Mouse (Mus musculus) lung, postnatal 0 days (tissue): ENCODE data around the gene Cfap77. TPM values are rescaled to one million over a fixed set of nuclear protein-coding genes. Genes with fewer than 3 reads are reported as not detected.
A peak's percentile ranks its signal among the peaks of the same experiment; 100 is the strongest.

ENCODE experiments used
- ATAC-seq: fragments of 200-750 bp; cut with Nextera tagmentation; 2 replicates; pipeline ENCODE4 v1.8.0; 2017; ENCODE audit warnings: moderate library complexity
- DNase-seq: peaks from one replicate; pipeline ENCODE4 v3.0.0-alpha.2; 2016; ENCODE audit warnings: low spot score
- H3K27ac ChIP-seq: fragments of 300-500 bp; sonication (generic); 2 replicates; pipeline ENCODE4 v1.5.1; 2014; ENCODE audit warnings: antibody characterized with exemption, mild to moderate bottlenecking, low read length, mixed read lengths
- H3K27me3 ChIP-seq: fragments of 300-500 bp; sonication (generic); replicated peaks from 2 replicates; pipeline ENCODE4 v1.6.1; 2014; ENCODE audit warnings: low read length, mixed read lengths; ENCODE audit not compliant: insufficient read depth
- H3K36me3 ChIP-seq: fragments of 300-500 bp; sonication (generic); 2 replicates; pipeline ENCODE4 v1.6.1; 2014; ENCODE audit warnings: low read length, mixed read lengths; ENCODE audit not compliant: insufficient read depth
- H3K4me1 ChIP-seq: fragments of 300-500 bp; sonication (generic); 2 replicates; pipeline ENCODE4 v1.6.1; 2014; ENCODE audit warnings: antibody characterized with exemption, low read depth, low read length, mixed read lengths; ENCODE audit not compliant: insufficient read depth
- H3K4me2 ChIP-seq: fragments of 300-500 bp; sonication (generic); replicated peaks from 2 replicates; pipeline ENCODE4 v1.6.1; 2014; ENCODE audit warnings: low read depth, mild to moderate bottlenecking, low read length, moderate library complexity, mixed read lengths
- H3K4me3 ChIP-seq: fragments of 300-500 bp; sonication (generic); 2 replicates; pipeline ENCODE4 v1.5.1; 2014; ENCODE audit warnings: low read depth, low read length
- H3K9ac ChIP-seq: fragments of 300-500 bp; sonication (generic); replicated peaks from 2 replicates; pipeline ENCODE4 v1.6.1; 2014; ENCODE audit warnings: low read depth, mild to moderate bottlenecking
- H3K9me3 ChIP-seq: fragments of 300-500 bp; sonication (generic); 2 replicates; pipeline ENCODE4 v1.6.1; 2016; ENCODE audit warnings: low read length, mixed read lengths
- CTCF ChIP-seq: IDR thresholded peaks from 2 replicates; pipeline ENCODE4 v1.5.1; 2016; ENCODE audit warnings: antibody characterized with exemption, mild to moderate bottlenecking
- EP300 ChIP-seq: IDR thresholded peaks from 2 replicates; pipeline ENCODE4 v1.6.1; 2016; ENCODE audit warnings: antibody characterized with exemption, mild to moderate bottlenecking, control low read depth
- WGBS: fragments of 180-500 bp; shearing (Covaris S2); extraction: QIAGEN DNeasy Blood & Tissue Kit; methylation state at CpG from one replicate; pipeline ENCODE4 v1.1.7; 2014; 5-methylcytosine and 5-hydroxymethylcytosine counted together
- polyA plus RNA-seq: library from polyadenylated mRNA; unstranded; fragments of >200 nt; fragmentation: Nextera tagmentation; extraction: Ambion mirVana; gene quantifications from 2 replicates; pipeline ENCODE4 v1.2.1, GENCODE M21; 2015

The Cfap77 gene
- polyA plus RNA-seq, 1 experiment from 2014 or later: 1.2 TPM

DNA sequence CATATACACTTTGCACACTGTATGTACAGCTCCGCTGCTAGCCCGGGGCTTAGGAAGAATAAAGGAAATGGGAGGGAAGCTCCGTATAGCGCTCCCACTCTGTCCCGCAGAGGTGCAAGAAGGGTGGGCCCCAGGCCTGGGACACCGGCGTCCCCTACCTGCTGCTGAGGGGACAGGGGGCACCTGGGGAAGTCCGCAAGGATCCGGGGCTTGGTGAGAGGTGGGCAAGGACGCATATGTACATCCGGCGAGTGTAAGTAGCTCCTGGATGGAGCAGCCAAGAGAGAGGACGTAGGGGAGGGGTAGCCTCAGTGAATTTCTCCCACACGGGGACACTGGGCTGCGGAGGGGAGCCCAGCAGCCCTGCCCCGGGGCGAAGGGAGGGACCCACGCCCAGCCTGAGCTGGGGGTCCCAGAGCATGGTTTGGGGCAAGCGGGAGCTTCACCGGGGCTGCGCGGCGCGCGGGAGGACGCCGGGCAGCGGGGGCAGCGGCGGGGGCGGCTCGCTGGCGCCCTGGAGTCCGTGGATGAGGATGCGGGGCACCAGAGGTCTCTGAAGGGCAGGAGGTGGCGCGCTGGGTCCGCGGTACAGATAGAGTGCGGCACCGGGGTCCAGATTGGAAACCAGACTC lies 145.6 kb downstream of the Cfap77 start:
- DNase-seq: no peak
- no peak for ATAC-seq
- H3K9me3 ChIP-seq: no peaks in the 10 kb centered on the region
- H3K36me3 ChIP-seq: no peaks in the 10 kb centered on the region
- H3K9ac ChIP-seq: no peak overlapping the region
- 1% methylated on average over 35 of the region's 41 CpGs for WGBS
- no peak overlapping the region for H3K27ac ChIP-seq
- H3K4me2 ChIP-seq: no peak overlapping the region; the same call in 1 of the 2 replicates
- TF ChIP-seq CTCF (no peak), EP300 (no peak)
- H3K27me3 ChIP-seq: peaks cover 60% of the 10 kb centered on the region
- no peaks in the 10 kb centered on the region; the same call in 1 of the 2 replicates for H3K4me1 ChIP-seq
- H3K4me3 ChIP-seq: no peak overlapping the region

DNA sequence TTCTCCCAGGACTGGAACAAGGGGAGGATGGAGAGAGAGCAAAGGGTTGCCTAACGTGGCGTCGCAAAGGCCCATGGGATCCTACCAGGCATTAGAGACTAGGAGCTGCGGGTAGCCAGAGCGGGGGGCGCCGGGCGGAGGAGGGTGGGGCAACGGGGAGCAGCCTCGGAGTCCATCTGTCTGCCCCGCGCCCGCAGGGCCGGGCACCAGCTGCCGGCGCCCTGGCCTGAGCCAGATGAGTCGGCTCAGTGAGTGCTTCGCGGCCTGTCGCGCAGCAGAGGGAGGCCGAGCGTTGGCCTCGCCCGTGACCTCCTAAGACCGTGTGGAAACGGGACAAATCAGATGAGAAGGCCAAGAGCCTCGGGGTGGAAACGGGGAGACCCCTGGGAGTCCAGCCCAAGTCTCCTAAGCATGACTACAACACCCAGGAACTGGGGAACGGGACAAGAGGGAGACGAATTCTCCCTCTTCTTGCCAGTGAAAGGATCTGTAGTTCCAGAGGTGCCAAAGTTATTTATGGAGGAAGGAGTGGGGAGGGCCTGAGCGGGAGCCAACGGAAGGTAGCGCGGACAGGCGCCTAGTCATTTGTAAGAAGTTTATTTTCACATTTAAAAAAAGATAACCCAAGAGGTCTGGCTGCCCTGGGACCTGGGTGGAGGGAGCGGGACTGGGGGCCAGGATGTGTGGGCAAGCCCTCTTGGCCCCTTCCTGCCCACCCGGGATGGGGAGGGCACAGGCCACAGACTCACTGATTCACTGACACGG lies 146.3 kb downstream of the Cfap77 start:
- H3K4me3 ChIP-seq: 0 out of 2 replicates have a peak overlapping the region, but pooled peaks have one; percentile 3
- peak overlapping the region; percentile 28 for H3K4me2 ChIP-seq
- no peak overlapping the region for H3K27ac ChIP-seq
- no peaks in the 10 kb centered on the region for H3K36me3 ChIP-seq
- ATAC-seq: peak; percentile 23; the same call in 1 of the 2 replicates
- DNase-seq: no peak
- H3K27me3 ChIP-seq: peaks cover 54% of the 10 kb centered on the region
- TF ChIP-seq EP300 (no peak), CTCF (no peak)
- no peaks in the 10 kb centered on the region for H3K9me3 ChIP-seq
- H3K9ac ChIP-seq: no peak overlapping the region
- H3K4me1 ChIP-seq: no peaks in the 10 kb centered on the region; the same call in 1 of the 2 replicates
- 2% methylated on average over 38 of the region's 39 CpGs for WGBS

GRCm38 (mm10) chr2:28907691-28908388 lies 147.0 kb downstream of the Cfap77 start:
- no peak overlapping the region for H3K27ac ChIP-seq
- DNase-seq (no peak), ATAC-seq (no peak)
- peak overlapping the region; percentile 28; the same call in 1 of the 2 replicates for H3K4me2 ChIP-seq
- no peak overlapping the region for H3K4me3 ChIP-seq
- H3K9ac ChIP-seq: no peak overlapping the region
- H3K4me1 ChIP-seq: no peaks in the 10 kb centered on the region; the same call in 1 of the 2 replicates
- H3K9me3 ChIP-seq: no peaks in the 10 kb centered on the region
- WGBS: 10% methylated on average over 10 of the region's 10 CpGs
- H3K36me3 ChIP-seq: no peaks in the 10 kb centered on the region
- peaks cover 52% of the 10 kb centered on the region for H3K27me3 ChIP-seq
- TF ChIP-seq EP300 (no peak), CTCF (no peak)

DNA sequence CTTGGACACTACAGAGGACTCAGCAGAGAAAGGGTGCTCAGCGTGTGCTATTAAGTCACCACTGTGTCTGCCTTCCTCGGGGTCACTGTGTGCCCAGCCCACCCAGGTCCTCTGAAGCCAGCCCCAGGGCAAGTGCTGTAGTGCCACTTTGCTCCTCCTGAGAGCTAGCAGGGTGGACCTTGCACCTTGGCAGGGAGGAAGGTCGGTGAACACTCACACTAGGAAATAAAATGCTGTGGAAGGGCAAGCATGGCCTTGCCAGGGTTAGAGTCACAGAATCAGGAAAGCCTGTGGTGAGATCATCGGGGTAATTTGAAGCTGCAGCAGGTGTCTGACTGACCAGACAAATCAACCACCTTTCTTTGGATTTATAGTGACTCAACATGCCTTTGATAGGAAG lies 149.3 kb downstream of the Cfap77 start:
- Histone ChIP-seq H3K27ac (no peak overlapping the region), H3K4me2 (no peak overlapping the region), H3K9me3 (no peaks in the 10 kb centered on the region), H3K4me1 (no peaks in the 10 kb centered on the region; the same call in 1 of the 2 replicates), H3K27me3 (peaks cover 32% of the 10 kb centered on the region), H3K9ac (no peak overlapping the region), H3K36me3 (no peaks in the 10 kb centered on the region; the same call in 1 of the 2 replicates), H3K4me3 (no peak overlapping the region)
- no peak for DNase-seq
- WGBS: 80% methylated on average over 4 of the region's 4 CpGs
- no peak for TF ChIP-seq CTCF
- TF ChIP-seq EP300: no peak
- no peak for ATAC-seq

DNA sequence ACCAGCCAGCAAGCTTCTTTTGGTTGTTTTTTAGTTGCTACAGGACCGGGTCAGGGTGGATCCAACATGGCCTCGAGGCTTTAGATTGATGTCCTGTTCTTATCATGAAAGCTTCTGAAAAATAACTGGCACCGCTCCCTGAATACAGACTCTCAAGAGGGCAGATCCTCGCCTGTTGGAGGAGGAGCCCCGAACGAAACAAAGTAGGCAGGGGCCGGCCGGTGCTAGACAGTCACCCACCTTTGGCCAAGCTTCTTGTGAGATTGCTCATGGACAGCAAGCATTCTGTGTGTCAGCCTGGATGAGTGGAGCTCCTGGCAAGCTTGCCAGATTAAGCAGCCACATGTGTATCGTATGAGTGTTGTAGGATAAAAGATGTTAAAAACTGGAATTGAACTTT lies 150.1 kb downstream of the Cfap77 start:
- Histone ChIP-seq H3K4me3 (no peak overlapping the region), H3K4me2 (no peak overlapping the region), H3K4me1 (no peaks in the 10 kb centered on the region; the same call in 1 of the 2 replicates), H3K27ac (no peak overlapping the region), H3K9ac (no peak overlapping the region), H3K36me3 (peaks cover 3% of the 10 kb centered on the region; the same call in 1 of the 2 replicates), H3K27me3 (peaks cover 24% of the 10 kb centered on the region), H3K9me3 (no peaks in the 10 kb centered on the region)
- no peak for TF ChIP-seq CTCF
- no peak for TF ChIP-seq EP300
- ATAC-seq (no peak), DNase-seq (no peak)
- 69% methylated on average over 9 of the region's 9 CpGs for whole genome bisulfite sequencing

DNA sequence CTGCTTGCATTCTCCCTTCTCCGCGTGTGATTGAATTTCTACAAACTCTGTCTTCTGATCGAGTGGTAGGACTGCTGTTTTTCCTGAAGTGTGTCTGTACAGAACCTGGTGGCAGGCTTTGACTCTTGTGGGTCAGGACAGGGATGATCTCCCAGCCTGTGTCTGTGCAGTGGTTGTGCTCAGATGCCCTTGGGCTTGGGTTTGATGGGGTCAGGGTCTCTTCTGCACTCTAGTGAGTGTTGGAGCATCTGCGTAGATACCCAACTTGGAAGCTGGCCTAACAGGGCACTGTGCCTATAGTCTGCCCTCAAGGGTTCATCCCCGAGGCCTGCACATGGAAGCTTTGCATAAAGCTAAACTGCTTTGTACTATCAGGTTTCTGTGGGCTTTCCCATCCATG lies 151.0 kb downstream of the Cfap77 start:
- DNase-seq: no peak
- Histone ChIP-seq H3K4me3 (no peak overlapping the region), H3K9ac (no peak overlapping the region), H3K27ac (no peak overlapping the region), H3K27me3 (peaks cover 15% of the 10 kb centered on the region), H3K9me3 (no peaks in the 10 kb centered on the region), H3K4me2 (no peak overlapping the region), H3K36me3 (peaks cover 3% of the 10 kb centered on the region; the same call in 1 of the 2 replicates), H3K4me1 (no peaks in the 10 kb centered on the region; the same call in 1 of the 2 replicates)
- TF ChIP-seq EP300: no peak
- no peak for TF ChIP-seq CTCF
- whole genome bisulfite sequencing: 90% methylated on average over 5 of the region's 5 CpGs
- no peak for ATAC-seq
